Mouse (Mus musculus) macrophage (primary cell): Measurements from ENCODE around the gene Efna3. TPM values are rescaled to one million over a fixed set of nuclear protein-coding genes. Genes with fewer than 3 reads are reported as not detected.

Source experiments
- H3K27ac ChIP-seq: fragments of 350-480 bp; formaldehyde crosslinking; 2 replicates; pipeline ENCODE4 v1.9.0; 2021
- H3K36me3 ChIP-seq: fragments of 350-480 bp; formaldehyde crosslinking; 2 replicates; pipeline ENCODE4 v1.9.0; 2021; ENCODE audit errors: inconsistent target
- H3K4me3 ChIP-seq: fragments of 350-480 bp; formaldehyde crosslinking; 2 replicates; pipeline ENCODE4 v1.9.0; 2021; ENCODE audit errors: inconsistent target
- H3K79me2 ChIP-seq: fragments of 350-480 bp; formaldehyde crosslinking; 2 replicates; pipeline ENCODE4 v1.9.0; 2021; ENCODE audit errors: inconsistent target
- WGBS: methylation state at CpG from one replicate; pipeline ENCODE4 v1.1.7; 2026; ENCODE audit warnings: inconsistent platforms; ENCODE audit not compliant: missing documents; 5-methylcytosine and 5-hydroxymethylcytosine counted together
- polyA plus RNA-seq: library from polyadenylated mRNA; stranded (reverse); fragments of 250-400 nt; gene quantifications from 3 replicates; pipeline ENCODE4 v1.2.4, GENCODE M21; 2018; ENCODE audit warnings: inconsistent platforms

Gene Efna3
- polyA plus RNA-seq, 1 experiment from 2014 or later = not detected

DNA sequence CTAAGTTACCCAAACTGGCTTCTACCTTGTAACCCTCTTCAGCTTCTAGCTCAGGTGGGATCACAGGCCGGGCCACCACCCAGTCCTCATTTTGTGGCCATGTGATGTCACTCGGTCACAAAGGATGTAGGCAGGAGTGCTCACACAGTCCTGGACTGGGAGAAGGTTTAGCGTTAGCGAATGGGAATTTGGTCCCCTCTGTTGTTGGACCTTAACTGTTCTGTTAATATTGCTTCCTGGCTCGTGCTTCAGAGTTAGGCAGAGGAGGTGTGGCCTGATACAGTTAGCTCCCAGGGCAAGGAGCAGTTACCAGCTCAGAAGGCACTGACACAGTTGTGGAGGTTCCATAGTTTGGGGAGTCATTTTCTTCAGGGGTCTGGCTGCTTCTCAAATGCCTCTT lies 28.6 kb downstream of the Efna3 start:
- no peak overlapping the region for H3K27ac ChIP-seq
- H3K36me3 ChIP-seq = no peaks in the 10 kb centered on the region
- H3K79me2 ChIP-seq = no peaks in the 10 kb centered on the region
- WGBS = 89% methylated on average over 5 of the region's 5 CpGs
- H3K4me3 ChIP-seq = no peak overlapping the region

DNA sequence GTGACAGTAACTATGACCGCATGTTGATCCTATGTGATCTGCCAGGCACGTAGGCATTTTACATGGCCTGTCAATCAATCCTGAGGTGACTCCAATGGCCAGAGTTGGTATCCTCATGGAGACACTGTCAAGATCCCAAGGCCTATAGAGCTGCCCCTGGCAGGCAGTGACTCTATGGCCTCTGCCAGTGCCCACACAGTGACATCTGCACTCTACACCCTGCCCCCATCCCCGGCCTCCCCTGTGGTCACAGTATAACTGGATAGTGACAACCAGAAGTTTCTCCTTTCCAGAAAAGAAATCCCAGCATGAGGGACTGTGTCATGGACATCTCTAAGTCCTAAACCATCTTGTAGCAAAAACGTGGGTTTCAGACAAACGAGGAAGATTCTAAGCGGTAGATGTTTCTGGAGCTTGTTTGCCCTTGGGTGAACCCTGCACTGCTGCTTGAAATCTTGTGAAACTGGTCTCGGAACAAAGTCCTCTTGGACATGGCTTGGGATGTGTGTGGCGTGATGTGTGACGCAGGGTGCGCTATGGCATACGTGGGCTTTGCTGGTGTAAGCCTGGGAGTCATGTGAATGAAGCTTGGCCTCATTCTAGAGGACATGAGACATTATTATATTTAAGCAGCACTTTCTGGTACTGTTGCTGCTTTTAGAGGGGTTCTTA lies 29.4 kb downstream of the Efna3 start:
- 96% methylated on average over 11 of the region's 11 CpGs for WGBS
- Histone ChIP-seq H3K27ac (no peak overlapping the region), H3K36me3 (no peaks in the 10 kb centered on the region), H3K79me2 (no peaks in the 10 kb centered on the region), H3K4me3 (no peak overlapping the region)

DNA sequence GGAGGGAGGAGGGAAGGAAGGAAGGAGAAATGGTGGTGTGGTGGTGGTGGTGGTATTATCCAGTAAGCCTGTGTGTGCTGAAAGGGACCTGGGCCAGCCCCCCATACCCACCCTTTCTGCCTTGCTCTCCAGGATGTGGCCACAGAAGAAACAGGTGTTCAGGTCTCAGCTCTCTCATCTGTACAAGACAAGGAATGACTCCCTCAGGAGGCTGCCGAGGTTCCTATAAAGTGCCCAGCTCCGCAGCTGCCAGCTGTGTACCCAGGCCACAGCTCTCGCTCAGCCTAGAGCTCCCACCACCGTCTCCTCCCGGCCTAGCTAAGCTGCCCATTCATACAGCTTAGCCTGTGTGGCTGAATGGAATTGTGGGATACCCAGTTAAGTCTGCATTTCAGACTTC lies 30.5 kb downstream of the Efna3 start:
- Histone ChIP-seq H3K4me3 (no peak overlapping the region), H3K79me2 (no peaks in the 10 kb centered on the region), H3K27ac (no peak overlapping the region), H3K36me3 (no peaks in the 10 kb centered on the region)
- 75% methylated on average over 5 of the region's 5 CpGs for WGBS

DNA sequence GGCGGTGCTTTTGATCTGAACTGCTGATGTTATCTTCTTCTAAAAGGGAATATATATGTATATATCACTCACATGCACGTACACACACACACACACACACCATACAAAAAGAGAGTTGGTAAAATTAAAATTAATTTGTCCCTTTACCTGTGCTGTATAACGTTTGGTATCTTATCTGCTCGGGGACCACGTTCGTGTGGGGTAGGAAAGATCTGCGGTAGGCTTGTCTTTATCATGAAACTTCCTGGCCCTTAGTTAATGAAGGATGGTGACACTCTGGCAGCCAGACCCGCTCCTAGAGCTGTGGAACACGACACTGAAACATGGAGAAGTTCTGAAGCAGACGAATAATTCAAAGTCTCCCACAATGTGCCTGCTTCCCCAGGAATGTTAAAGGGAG lies 30.9 kb downstream of the Efna3 start:
- WGBS = 60% methylated on average over 9 of the region's 10 CpGs
- Histone ChIP-seq H3K4me3 (no peak overlapping the region), H3K27ac (no peak overlapping the region), H3K79me2 (no peaks in the 10 kb centered on the region), H3K36me3 (no peaks in the 10 kb centered on the region)

DNA sequence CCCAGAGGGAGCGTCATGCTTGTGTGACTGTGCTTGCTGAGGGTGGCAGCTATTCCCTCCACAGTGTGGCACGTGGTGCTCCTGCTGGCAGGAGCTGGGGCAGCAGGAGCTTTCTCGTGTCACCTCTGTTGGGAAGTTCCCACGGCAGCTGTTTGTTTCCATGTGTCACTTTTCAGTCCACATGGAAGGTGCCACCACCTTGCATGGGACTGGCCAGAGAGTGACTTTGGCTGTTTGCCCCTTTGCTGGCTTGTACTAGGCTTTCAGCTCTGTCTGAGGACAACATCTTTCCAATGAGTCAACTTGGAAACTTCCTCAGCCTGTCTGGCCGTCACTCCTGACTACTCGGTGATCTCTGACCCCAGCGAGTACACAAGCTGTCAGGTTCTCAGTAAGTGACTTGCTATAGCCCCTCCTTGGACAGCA lies 34.2 kb downstream of the Efna3 start:
- Histone ChIP-seq H3K79me2 (no peaks in the 10 kb centered on the region), H3K36me3 (no peaks in the 10 kb centered on the region), H3K27ac (no peak overlapping the region), H3K4me3 (no peak overlapping the region)
- WGBS = 76% methylated on average over 7 of the region's 7 CpGs

DNA sequence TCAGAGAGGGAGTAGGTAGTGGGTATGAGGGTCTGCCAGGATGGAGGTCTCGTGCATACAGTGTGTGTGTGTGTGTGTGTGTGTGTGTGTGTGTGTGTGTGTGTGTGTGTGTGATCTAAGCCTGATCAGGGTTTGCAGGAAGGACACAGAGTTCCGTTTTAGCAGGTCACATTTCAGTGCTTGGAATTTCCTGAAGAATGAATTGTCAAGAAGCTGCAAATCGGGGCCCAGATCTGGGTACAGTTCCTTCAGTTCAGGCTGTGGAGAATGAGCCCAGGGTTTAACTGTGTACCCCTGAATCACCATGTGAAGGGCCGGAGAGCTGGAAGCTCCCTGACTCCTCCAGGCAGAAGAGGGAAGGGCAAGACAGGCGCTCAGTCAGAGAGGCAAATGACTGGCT lies 35.5 kb downstream of the Efna3 start:
- Histone ChIP-seq H3K27ac (no peak overlapping the region), H3K79me2 (no peaks in the 10 kb centered on the region), H3K36me3 (no peaks in the 10 kb centered on the region), H3K4me3 (no peak overlapping the region)
- 56% methylated on average over 5 of the region's 5 CpGs for WGBS

DNA sequence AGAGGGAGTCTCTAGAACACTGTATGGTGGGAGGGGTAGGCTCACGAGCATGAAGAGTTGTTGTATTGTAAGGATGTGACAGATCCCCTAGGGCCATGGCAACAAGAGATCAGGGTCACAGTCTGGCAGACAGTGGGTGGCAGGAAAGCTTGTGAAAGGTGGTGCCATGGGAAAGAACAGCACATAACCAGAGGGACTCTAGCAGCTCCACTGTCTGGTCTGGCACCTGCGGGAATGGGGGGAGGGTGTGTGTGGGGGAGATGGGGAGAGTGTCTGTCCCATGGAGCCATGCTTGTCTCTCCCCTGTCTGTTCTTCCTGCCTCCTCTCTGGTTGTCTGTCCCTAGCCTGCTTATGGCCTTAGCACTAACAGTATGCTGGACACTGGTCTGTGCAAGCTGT lies 37.2 kb downstream of the Efna3 start:
- Histone ChIP-seq H3K79me2 (no peaks in the 10 kb centered on the region), H3K4me3 (no peak overlapping the region), H3K36me3 (no peaks in the 10 kb centered on the region), H3K27ac (peak overlapping the region; percentile 42)
- WGBS = 38% methylated on average over 2 of the region's 2 CpGs

DNA sequence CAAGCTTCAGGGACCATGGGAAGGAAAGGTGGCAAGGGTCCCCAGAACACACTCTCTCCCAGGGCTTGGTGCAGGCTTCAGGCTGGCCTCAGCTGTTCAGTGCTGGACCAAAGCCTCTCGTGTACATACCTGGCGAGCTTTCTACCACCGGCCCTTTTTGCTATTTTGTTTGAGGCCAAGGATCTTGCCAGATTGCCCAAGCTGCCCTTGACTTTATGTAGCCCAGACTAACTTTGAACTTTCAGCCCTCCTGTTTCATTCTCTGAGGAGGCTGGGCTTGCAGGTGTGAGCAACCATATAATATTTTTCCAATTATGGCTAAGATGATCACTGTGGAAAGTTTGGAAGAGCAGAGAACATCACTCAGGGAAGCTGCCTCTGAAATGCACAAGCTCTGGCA lies 38.5 kb downstream of the Efna3 start:
- Histone ChIP-seq H3K79me2 (no peaks in the 10 kb centered on the region), H3K36me3 (no peaks in the 10 kb centered on the region), H3K27ac (no peak overlapping the region), H3K4me3 (no peak overlapping the region)
- 100% methylated on average over 3 of the region's 3 CpGs for WGBS

DNA sequence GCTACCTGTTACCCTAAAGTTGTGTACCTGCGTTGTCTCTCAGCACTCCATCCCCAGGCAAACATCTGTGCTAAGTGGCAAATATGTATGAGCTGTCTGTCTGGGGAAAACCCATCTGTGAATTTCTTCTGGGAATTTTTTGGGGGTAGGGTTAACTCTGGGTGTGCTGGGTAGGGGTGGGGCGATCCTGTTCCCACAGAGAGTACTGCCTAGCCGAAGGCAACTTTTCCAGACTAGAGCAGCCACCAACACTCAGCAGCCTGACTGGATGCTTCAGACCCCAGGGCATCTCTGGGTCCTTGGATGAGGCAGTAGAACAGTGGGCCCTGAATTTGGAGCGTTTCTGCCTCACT lies 40.5 kb downstream of the Efna3 start:
- H3K36me3 ChIP-seq = no peaks in the 10 kb centered on the region
- H3K79me2 ChIP-seq = no peaks in the 10 kb centered on the region
- no peak overlapping the region for H3K27ac ChIP-seq
- WGBS = 45% methylated on average over 4 of the region's 4 CpGs
- H3K4me3 ChIP-seq = no peak overlapping the region

DNA sequence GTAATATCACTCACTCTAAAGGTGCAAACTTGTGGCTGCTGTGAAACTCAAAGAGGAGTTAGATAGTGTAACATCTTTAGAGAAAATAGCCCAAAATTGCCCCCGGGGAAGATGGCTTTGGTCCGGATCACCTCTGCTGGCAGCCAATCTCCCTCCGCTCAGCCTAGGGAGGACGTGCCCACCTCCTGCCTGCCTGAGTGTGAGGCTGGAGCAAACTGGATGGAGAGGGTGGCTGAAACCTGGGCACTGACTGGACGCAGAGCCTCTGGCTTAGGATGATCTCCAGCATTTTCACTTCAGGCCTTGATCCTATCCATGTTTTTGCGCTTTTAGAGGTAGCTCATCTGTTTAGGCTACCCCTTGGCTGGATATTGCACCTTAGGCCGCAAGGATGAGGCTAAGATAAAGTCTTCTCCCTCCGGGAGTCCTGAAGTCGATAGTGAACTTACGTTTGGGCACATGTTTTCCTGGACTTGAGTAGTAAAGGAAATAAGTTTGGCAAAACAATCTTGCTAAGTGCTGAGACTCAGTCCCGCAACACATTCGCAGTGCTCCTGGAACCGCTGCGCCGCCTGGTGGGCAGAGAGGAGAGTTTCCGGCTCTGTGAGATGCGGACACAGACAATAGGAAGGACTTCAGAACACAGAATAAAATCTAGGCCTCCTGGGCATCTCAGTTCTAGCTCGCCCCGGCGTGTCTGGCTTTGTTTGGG lies 41.0 kb downstream of the Efna3 start:
- no peaks in the 10 kb centered on the region for H3K36me3 ChIP-seq
- H3K4me3 ChIP-seq = peak overlapping the region; percentile 31
- WGBS = 19% methylated on average over 20 of the region's 20 CpGs
- H3K27ac ChIP-seq = no peak overlapping the region
- H3K79me2 ChIP-seq = no peaks in the 10 kb centered on the region

DNA sequence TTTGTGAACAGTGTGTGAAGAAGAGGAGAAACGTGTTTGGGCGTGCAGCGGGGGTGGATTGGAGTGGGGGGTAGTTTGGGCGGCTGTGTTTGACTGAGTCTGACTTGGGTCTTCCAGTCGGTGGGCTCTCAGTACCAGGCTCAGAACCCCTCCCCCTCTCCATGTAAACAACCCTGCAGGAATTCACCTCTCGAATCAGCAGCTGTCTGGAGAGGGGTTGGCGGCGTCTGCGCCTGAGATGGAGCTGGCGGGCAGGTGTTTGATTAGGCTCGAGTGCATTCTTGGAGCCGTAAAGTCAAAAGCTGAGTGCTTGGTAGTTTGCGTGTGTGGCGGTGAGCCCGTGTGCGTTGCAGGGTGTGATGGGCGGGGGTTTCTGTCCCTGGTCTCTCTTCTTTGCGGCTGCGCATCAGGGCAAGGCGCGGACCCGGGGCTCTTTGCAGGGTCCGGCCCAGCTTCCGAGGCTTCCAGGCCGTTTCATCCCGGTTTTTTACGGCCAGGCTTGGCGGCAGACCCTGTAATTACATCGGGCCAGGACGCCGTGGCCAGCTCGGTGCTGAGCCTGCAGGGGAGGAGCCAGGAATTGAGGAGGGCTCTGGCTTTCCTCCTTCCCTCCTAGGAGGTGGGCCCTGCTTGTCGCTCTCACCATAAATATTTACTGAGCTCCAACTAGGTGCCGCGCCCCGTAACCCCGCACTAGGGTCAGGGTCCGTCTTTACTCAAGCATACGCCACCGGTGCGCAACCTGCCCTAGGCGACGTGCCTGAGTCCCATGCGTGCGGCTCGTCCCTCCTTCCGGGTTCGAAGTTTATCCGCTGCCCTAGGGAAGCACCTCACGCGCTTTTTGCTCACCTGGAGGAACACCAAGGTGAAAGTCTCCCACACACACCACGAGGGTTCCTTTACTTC lies 41.9 kb downstream of the Efna3 start, which contains the start of gene Efna1:
Efna1 (minus strand) TSS at position 537 of the 906 bp plus-strand sequence.
- H3K36me3 ChIP-seq = no peaks in the 10 kb centered on the region
- H3K27ac ChIP-seq = no peak within 1 kb of the TSS
- H3K79me2 ChIP-seq = no peaks in the 10 kb centered on the region
- 3% methylated on average over 51 of the region's 52 CpGs for WGBS
- H3K4me3 ChIP-seq = peak within 1 kb of the TSS; percentile 33

DNA sequence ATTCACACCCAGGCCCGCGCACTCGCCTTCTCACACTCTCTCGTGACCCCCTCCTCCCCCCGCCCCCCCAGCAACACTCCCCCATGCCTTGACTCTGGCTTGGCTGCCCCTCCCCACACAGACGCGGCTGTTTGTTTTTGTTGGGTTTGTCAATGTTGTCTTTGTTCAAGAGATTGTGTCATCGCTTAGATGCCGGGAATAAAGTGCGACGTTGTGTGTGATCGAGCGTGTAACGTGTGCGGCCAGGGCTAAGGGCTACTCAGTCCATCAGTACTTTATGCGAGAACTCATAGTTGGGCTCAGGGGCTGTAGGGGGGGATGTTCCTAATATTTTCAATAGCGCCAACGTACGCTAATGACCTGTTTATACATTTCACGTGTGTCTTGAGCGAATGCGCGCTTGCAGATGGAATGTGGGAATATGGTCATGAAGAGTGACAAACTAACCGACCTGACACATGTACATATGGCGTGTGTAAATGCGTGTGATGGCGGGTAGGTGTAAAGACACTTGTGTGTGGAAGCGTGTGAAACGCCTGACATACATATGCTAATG lies 42.6 kb downstream of the Efna3 start:
- Histone ChIP-seq H3K27ac (no peak overlapping the region), H3K36me3 (no peaks in the 10 kb centered on the region), H3K79me2 (no peaks in the 10 kb centered on the region), H3K4me3 (peak overlapping the region; percentile 33)
- 3% methylated on average over 29 of the region's 29 CpGs for WGBS

DNA sequence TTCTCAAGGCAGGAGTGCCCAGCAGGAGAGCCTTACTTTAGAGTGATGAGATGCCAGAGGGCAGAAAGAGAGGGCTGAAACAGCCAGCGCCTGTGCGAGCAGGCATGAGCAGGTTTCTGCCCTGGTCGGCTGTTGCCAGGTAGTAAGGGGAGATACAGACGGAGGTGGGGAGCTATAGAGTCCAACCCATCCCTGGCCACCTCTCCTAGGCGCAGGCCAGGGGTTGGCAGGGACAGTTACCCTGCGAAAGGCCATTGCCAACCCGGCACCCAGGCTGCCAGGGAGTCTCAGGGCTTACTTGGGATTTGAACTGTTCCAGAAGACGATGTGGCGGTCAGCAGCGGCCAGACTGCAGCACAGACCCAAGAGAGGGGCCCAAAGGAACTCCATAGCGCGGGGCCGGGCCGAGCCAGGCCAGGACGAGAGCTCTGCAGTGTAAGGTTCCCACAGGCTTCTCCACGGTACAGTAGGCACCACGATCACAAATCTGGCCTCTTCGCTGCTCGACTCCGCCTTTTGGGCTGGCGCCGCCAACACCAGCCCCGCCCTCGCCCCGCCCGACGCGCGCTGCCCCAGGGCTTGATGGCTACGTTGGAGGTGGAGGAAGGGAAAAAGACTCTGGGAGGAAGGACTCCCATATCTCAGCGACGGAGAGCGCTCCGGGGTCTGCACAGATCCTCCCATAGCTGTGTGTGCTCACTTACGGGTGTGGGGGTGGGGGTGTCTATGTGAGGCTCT lies 43.4 kb downstream of the Efna3 start:
- Histone ChIP-seq H3K27ac (no peak overlapping the region), H3K79me2 (no peaks in the 10 kb centered on the region), H3K4me3 (peak overlapping the region; percentile 33), H3K36me3 (no peaks in the 10 kb centered on the region)
- WGBS = 11% methylated on average over 35 of the region's 35 CpGs

DNA sequence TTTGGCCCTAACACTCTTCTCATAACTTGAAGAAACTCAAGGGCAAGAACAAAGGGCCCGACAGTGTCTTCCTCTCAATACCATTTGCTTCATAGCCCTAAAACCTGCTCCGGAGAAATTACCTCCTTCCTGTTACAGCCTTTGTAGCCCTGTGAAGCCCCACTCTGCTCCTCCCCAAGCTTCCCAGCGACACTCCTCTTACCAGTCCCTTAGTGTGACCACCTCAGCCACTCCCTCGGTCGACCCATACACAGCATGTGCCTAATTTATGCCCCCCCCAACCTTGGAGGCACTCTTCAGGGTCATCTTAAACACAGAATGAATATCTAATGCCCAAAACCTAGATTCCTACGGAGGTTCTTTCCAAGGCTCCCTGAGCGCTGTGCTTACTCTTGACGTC lies 44.1 kb downstream of the Efna3 start:
- Histone ChIP-seq H3K27ac (no peak overlapping the region), H3K79me2 (no peaks in the 10 kb centered on the region), H3K4me3 (no peak overlapping the region), H3K36me3 (no peaks in the 10 kb centered on the region)
- 47% methylated on average over 8 of the region's 8 CpGs for WGBS
